Mouse (Mus musculus): Measurements from ENCODE around the gene Epx. TPM values are rescaled to one million over a fixed set of nuclear protein-coding genes. Genes with fewer than 3 reads are reported as not detected.
A peak's percentile ranks its signal among the peaks of the same experiment; 100 is the strongest.

Epx gene
- polyA plus RNA-seq, 1 experiment from 2014 or later = 0.10 TPM

DNA sequence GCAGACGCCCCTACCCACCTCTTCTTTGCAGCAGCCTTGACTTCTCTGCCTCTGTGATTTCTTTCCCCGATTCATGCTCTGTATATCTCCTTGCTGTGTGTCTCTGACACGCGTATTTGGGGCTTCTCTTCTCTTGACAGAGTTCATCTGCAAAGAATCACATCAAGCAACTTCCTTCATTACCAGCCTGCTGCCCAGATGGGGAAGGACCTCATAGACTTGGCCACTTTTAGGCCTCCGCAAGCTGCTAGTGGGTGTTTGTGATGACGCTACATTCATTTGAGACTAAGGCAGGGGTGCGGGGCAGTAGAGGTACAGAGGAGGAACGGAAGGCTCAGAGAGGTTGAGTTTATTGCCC is 21.8 kb downstream of the Epx start:
- Histone ChIP-seq H3K4me2 (replicated peaks; ENCODE audit: low read depth) (peak overlapping the region; percentile 80), H3K27me3 (ENCODE audit: control insufficient read depth, insufficient read depth, low read length) (no peaks in the 10 kb centered on the region), H3K9ac (ENCODE audit: low read length) (peak overlapping the region; percentile 69), H3K9me3 (ENCODE audit: control insufficient read depth, low read length) (no peaks in the 10 kb centered on the region), H3K4me3 (ENCODE audit: low read depth, low read length) (peak overlapping the region; percentile 65), H3K27ac (replicated peaks) (peak overlapping the region; percentile 67), H3K4me1 (replicated peaks; ENCODE audit: control insufficient read depth, insufficient read depth) (0 out of 2 replicates have a peak, but pooled peaks cover 3% of the 10 kb centered on the region), H3K36me3 (ENCODE audit: control insufficient read depth, insufficient read depth, low read length) (peaks cover 2% of the 10 kb centered on the region; the same call in 1 of the 2 replicates)
- no peak for TF ChIP-seq CTCF (IDR thresholded peaks at IDR 0.05; ENCODE audit: low read depth)
- no peak for TF ChIP-seq EP300 (optimal IDR thresholded peaks at IDR 0.05)
- WGBS = 39% methylated on average over 8 of the region's 8 CpGs
- no peak for DNase-seq (ENCODE audit: low spot score)
- ATAC-seq (ENCODE audit: low FRiP score, low TSS enrichment) = no peak

DNA sequence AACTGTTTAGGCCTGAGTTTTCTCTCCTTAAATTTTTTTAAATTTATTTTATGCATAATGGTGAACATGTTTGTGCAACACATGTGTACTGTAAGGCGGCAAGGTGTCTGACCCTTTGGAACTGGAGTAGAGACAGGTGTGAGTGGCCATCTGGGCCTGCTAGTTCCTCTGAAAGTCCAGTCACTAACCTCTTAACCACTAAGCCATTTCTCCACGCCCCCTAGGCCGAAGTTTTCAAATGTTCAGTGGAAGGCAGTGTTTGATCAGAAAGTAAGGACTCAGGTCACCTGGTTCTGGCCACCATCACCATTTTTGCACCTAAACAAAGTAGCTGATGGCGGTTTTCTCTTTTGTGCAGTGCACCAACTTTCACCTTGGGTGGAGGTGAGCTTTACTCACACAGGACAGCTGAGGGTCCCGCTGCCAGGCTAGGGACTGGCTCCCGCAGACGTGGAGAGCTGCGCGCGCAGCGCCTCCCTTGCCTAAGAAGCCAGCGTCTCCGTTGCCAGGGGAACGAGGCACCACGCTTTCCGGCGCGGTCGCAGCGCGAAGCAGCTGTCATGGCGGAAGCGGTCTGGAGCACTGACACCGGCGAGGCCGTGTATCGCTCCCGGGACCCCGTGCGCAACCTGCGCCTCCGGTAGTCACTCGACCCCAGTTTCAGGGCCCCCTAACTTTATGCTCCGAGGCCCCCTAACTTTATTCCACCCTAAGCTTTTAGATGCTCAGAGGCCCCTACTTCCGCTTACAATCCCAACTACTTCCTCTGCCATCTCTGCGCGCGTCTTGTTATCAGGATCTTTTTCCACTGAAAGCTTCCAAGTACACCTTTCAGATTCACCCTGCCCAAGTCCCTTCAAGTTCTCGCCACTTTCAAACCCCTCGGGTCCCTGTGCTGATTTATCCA is 22.4 kb downstream of the Epx start, which contains the start of gene Mks1:
Gene Mks1 (plus strand): TSS at position 526 of the 907 bp plus-strand sequence.
- Histone ChIP-seq H3K4me1 (replicated peaks; ENCODE audit: control insufficient read depth, insufficient read depth) (0 out of 2 replicates have a peak, but pooled peaks cover 3% of the 10 kb centered on the region), H3K9ac (ENCODE audit: low read length) (peak within 1 kb of the TSS; percentile 69), H3K4me2 (replicated peaks; ENCODE audit: low read depth) (peak within 1 kb of the TSS; percentile 80), H3K36me3 (ENCODE audit: control insufficient read depth, insufficient read depth, low read length) (no peaks in the 10 kb centered on the region), H3K4me3 (ENCODE audit: low read depth, low read length) (peak within 1 kb of the TSS; percentile 65), H3K9me3 (ENCODE audit: control insufficient read depth, low read length) (no peaks in the 10 kb centered on the region), H3K27ac (replicated peaks) (peak within 1 kb of the TSS; percentile 67), H3K27me3 (ENCODE audit: control insufficient read depth, insufficient read depth, low read length) (no peaks in the 10 kb centered on the region)
- DNase-seq (ENCODE audit: low spot score) (peak; percentile 94), ATAC-seq (ENCODE audit: low FRiP score, low TSS enrichment) (peak; percentile 94)
- WGBS = 3% methylated on average over 40 of the region's 40 CpGs
- peak; percentile 24; the same call in 1 of the 2 replicates for TF ChIP-seq CTCF (IDR thresholded peaks at IDR 0.05; ENCODE audit: low read depth)
- no peak for TF ChIP-seq EP300 (optimal IDR thresholded peaks at IDR 0.05)

DNA sequence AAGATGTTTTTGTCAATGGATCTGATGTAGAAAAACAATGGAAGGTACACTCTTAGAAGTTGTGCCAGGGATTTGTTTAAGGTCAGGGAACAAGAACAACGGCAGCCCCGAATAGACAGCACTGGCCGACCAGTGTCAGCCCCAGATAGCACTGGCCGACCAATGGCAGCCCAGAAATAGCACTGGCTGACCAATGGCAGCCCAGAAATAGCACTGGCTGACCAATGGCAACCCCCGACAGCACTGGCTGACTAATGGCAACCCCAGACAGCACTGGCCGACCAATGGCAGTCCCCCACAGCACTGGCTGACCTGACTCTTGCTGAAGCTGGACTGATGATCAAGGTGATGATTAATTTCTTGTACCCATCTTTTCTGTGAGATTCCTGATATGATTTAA is 27.5 kb downstream of the Epx start:
- Histone ChIP-seq H3K27ac (replicated peaks) (no peak overlapping the region), H3K4me3 (ENCODE audit: low read depth, low read length) (no peak overlapping the region), H3K9me3 (ENCODE audit: control insufficient read depth, low read length) (no peaks in the 10 kb centered on the region), H3K36me3 (ENCODE audit: control insufficient read depth, insufficient read depth, low read length) (no peaks in the 10 kb centered on the region), H3K9ac (ENCODE audit: low read length) (no peak overlapping the region), H3K4me2 (replicated peaks; ENCODE audit: low read depth) (no peak overlapping the region), H3K27me3 (ENCODE audit: control insufficient read depth, insufficient read depth, low read length) (no peaks in the 10 kb centered on the region), H3K4me1 (replicated peaks; ENCODE audit: control insufficient read depth, insufficient read depth) (no peaks in the 10 kb centered on the region)
- DNase-seq (ENCODE audit: low spot score) (no peak), ATAC-seq (ENCODE audit: low FRiP score, low TSS enrichment) (no peak)
- WGBS = 63% methylated on average over 6 of the region's 6 CpGs
- TF ChIP-seq EP300 (optimal IDR thresholded peaks at IDR 0.05) = no peak
- no peak for TF ChIP-seq CTCF (IDR thresholded peaks at IDR 0.05; ENCODE audit: low read depth)

DNA sequence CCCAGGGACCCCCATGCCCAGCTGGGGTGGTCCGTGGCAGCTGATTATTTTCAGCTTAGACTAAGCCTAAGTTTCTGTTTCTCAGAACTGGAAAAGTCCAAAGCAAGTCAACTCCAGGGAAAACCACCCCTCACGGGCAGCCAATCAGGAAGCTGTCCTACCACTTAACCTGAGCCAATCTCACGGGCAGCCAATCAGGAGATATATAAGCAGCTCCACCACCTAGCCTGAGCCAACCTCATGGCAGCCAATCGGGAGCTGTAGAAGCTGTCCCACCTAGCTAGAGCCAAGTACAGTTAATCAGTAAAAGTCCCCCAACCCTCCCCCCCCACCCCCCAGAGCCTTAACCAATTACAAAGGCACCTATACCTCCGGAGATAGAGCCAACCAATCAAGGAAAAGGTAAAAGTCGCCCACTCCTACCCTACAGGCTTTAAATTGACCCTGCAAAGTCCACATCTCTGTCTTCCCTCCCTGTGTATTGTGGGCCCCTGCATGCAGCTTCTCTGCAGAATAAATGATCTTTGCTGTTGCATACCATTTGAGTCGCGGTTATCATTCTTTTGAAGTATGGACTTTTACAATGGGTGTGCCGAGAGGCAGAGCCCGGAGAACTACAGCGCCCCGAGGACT is 28.3 kb downstream of the Epx start:
- H3K9me3 ChIP-seq (ENCODE audit: control insufficient read depth, low read length) = no peaks in the 10 kb centered on the region
- H3K27ac ChIP-seq (replicated peaks) = no peak overlapping the region
- no peak overlapping the region for H3K4me2 ChIP-seq (replicated peaks; ENCODE audit: low read depth)
- no peak overlapping the region for H3K4me3 ChIP-seq (ENCODE audit: low read depth, low read length)
- TF ChIP-seq EP300 (optimal IDR thresholded peaks at IDR 0.05) = no peak
- TF ChIP-seq CTCF (IDR thresholded peaks at IDR 0.05; ENCODE audit: low read depth) = no peak
- H3K4me1 ChIP-seq (replicated peaks; ENCODE audit: control insufficient read depth, insufficient read depth) = no peaks in the 10 kb centered on the region
- no peak overlapping the region for H3K9ac ChIP-seq (ENCODE audit: low read length)
- DNase-seq (ENCODE audit: low spot score) = no peak
- no peaks in the 10 kb centered on the region for H3K27me3 ChIP-seq (ENCODE audit: control insufficient read depth, insufficient read depth, low read length)
- H3K36me3 ChIP-seq (ENCODE audit: control insufficient read depth, insufficient read depth, low read length) = no peaks in the 10 kb centered on the region
- no peak for ATAC-seq (ENCODE audit: low FRiP score, low TSS enrichment)
- 75% methylated on average over 12 of the region's 12 CpGs for WGBS

DNA sequence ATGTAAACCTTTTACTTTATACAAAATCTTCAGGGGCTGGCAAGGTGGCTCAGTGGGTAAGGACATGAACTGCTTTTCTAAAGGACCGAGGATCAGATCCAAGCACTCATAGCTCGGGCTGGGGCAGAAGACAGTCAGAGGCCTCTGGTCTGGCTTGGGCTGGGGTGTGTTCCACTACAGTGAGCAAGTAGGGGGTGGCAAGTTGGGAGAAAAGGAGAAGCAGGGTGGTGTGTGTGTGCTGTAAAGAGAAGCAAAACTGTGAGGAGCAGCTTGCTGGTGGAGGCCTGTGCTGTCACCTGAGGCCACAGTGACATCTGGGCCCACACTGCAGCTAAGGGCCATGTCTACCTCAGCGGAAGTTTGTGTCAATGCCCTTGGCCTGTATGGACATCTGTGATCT is 33.9 kb downstream of the Epx start:
- Histone ChIP-seq H3K36me3 (ENCODE audit: control insufficient read depth, insufficient read depth, low read length) (no peaks in the 10 kb centered on the region), H3K4me2 (replicated peaks; ENCODE audit: low read depth) (no peak overlapping the region), H3K9ac (ENCODE audit: low read length) (no peak overlapping the region), H3K27ac (replicated peaks) (no peak overlapping the region), H3K27me3 (ENCODE audit: control insufficient read depth, insufficient read depth, low read length) (no peaks in the 10 kb centered on the region), H3K9me3 (ENCODE audit: control insufficient read depth, low read length) (no peaks in the 10 kb centered on the region), H3K4me1 (replicated peaks; ENCODE audit: control insufficient read depth, insufficient read depth) (no peaks in the 10 kb centered on the region), H3K4me3 (ENCODE audit: low read depth, low read length) (no peak overlapping the region)
- DNase-seq (ENCODE audit: low spot score) (no peak), ATAC-seq (ENCODE audit: low FRiP score, low TSS enrichment) (no peak)
- TF ChIP-seq CTCF (IDR thresholded peaks at IDR 0.05; ENCODE audit: low read depth) = no peak
- no peak for TF ChIP-seq EP300 (optimal IDR thresholded peaks at IDR 0.05)
- WGBS = 81% methylated on average over 3 of the region's 3 CpGs

DNA sequence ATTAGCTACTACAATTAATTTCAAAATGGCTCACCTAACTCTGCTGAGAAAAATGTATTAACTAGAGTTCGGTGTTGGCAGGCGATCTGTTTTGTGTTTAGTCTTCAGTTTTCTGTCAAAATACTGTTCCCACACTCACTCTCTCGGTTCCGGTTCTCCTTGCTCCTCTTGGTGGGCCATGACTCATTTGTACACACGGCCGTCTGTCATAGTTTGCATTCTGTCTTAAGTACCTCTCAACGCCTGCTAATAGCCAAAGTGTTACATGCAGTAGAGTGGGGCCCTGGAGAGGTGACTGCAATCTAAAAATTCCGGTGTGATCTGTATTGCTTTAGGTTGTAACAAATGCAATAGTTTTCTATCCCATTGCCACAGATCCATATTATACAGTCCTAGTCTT is 34.7 kb downstream of the Epx start:
- Histone ChIP-seq H3K36me3 (ENCODE audit: control insufficient read depth, insufficient read depth, low read length) (no peaks in the 10 kb centered on the region), H3K27me3 (ENCODE audit: control insufficient read depth, insufficient read depth, low read length) (no peaks in the 10 kb centered on the region), H3K27ac (replicated peaks) (no peak overlapping the region), H3K9ac (ENCODE audit: low read length) (no peak overlapping the region), H3K9me3 (ENCODE audit: control insufficient read depth, low read length) (no peaks in the 10 kb centered on the region), H3K4me2 (replicated peaks; ENCODE audit: low read depth) (no peak overlapping the region), H3K4me3 (ENCODE audit: low read depth, low read length) (no peak overlapping the region), H3K4me1 (replicated peaks; ENCODE audit: control insufficient read depth, insufficient read depth) (no peaks in the 10 kb centered on the region)
- 52% methylated on average over 8 of the region's 8 CpGs for WGBS
- TF ChIP-seq CTCF (IDR thresholded peaks at IDR 0.05; ENCODE audit: low read depth) (no peak), EP300 (optimal IDR thresholded peaks at IDR 0.05) (no peak)
- DNase-seq (ENCODE audit: low spot score) (no peak), ATAC-seq (ENCODE audit: low FRiP score, low TSS enrichment) (no peak)

All from stomach, postnatal 0 days (tissue).